Mouse (Mus musculus): ENCODE measurements around the gene Rhof. TPM values are rescaled to one million over a fixed set of nuclear protein-coding genes. Genes with fewer than 3 reads are reported as not detected.

Gene Rhof
- 10 to 100 TPM; 92.6 to 93.9 TPM for total RNA-seq (2023)

DNA sequence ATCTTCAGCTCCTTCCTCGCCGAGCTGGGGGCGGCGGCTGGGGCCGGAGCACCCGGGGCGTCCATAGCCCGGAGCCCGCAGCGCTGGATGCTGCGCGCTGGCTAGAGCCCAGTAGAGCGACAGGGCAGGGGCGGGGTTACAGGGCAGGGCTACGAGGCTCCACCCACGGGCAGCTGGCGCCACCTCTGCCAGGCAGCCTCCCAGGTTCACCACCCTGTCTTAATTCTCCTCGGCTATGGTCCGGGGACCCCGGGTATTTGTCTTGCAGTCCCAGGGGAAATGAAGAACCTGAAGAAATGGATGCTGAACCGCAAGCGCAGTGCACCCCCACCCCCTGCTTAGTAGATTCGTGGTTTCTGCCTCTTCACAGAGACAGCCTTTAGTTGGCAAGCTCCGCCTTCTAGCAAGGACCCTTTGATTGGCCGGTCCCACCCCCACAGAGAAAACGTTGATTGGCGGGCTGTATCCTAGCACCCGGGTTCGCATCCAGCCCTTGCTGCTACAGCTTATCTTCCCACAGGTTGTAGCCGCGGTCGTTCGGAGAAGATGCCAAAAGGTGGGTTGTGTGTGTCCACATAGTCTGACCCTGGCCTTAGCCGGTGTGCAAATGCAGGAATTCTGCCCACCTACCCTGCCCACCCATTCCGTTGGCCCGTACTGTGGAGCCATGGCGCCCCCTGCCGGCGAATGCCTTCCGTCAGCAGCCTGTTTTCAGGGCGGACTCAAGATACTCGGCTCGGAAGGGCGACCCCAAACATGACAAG lies at the start of gene Rhof:
TSS of gene Rhof (minus strand) at position 385 of the 764 bp plus-strand sequence.

DNA sequence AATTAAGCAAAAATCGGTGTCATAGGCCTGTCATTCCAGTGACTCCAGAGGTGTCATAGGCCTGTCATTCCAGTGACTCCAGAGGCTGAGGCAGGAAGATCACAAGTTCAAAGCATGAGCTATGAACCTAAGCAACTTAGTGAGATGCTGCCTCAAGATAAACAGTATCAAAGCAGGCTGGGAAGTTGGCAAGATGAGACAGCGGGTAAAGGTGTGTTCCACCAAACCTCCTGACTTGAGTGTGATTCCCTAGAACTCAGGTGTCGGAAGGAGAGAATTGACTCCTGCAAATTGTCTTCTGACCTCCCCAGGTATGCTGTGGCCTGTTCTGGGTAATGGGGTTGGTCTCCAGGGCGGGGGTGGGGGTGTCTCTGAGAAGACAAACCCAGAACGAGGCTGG lies 36.8 kb upstream of the Rhof start, which contains the start of gene Psmd9:
TSS of gene Psmd9 (plus strand) at position 130 of the 400 bp plus-strand sequence.

DNA sequence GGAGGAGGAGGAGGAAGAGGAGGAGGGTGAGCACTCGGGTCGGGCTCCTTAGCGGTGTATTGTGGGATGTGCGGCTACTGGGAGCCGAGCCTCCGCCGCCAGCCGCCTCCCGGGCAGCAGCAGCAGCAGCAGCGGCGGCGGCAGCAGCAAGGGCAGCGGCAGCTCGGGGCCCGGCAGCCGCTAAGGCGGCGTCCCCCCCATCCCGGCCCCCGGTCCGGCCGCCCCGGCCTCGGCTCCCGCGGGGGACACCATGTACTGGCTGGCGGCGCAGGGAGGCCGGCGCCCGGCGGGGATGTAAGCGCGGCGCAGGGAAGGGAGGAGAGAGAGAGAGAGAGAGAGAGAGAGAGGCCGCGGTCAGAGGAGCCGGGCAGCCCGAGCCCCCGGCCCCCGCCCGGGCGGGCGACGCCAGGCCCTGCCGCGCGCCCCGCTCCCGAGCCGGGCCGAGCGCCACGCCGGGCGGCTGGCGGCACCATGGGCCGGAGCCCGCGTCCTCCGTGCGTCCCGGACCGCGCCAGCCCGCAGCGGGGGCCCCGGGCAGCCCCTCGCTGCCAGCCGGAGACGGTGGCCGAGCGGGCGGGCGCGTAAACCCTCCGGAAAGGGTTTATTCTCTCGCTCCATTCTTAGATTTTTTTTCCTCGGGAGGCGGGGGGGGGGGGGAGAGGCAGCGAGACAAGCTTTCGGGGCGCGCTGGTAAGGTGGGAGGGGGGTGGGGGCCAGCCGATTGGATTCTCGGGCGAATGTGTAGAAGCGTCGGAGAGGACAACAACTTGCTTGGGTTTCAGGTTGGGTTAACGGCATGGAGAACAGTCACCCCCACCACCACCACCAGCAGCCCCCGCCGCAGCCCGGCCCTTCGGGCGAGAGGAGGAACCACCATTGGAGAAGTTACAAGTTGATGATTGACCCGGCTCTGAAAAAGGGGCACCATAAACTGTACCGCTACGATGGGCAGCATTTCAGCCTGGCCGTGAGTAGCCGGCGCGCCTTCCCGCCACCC lies 10.0 kb upstream of the Rhof start, which contains the start of gene Setd1b:
TSS of gene Setd1b (plus strand) at position 33 of the 997 bp plus-strand sequence.

DNA sequence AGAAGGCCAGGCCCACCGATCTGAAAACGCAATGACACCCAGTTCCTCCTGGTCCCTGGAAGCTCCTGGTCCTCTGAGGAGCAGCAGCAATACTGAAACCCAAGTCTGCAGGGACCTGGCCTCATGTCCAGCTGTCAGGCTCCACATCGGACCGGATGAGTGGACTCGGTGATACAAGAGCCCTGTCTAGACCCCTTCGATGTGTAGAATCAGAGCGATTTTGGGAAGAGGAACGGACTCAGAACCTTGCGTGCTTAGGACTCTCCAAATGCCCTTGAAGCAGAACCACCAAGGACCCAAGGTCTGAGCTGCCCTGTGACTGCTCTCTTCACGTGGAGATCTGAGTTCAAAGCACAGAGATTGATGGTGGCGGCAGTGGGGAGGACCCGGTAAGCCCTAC lies 64.4 kb downstream of the Rhof start, which contains the start of gene Tmem120b:
TSS of gene Tmem120b (plus strand) at position 301 of the 400 bp plus-strand sequence.

Other genes starting within 250 kb of the Rhof start
- gene Kdm2b, start 142.9 kb downstream of the Rhof start, total RNA-seq (2023) = 10 to 100 TPM; 60.5 to 66.5 TPM
- gene Orai1, start 117.6 kb downstream of the Rhof start, total RNA-seq (2023) = 10 to 100 TPM; 73.3 to 78.4 TPM
- not detected for gene Morn3, start 85.7 kb downstream of the Rhof start, total RNA-seq (2023)
- gene Tmem120b, start 64.3 kb downstream of the Rhof start, total RNA-seq (2023) = 1 to 10 TPM; 7.0 to 7.8 TPM
- gene Setd1b, start 9.5 kb upstream of the Rhof start, total RNA-seq (2023) = 100 to 1,000 TPM; 101 to 106 TPM
- 10 to 100 TPM; 25.4 to 33.7 TPM for gene Psmd9, start 36.7 kb upstream of the Rhof start, total RNA-seq (2023)
- not detected for gene Hpd, start 50.0 kb upstream of the Rhof start, total RNA-seq (2023)
- 1 to 10 TPM; 1.9 to 2.0 TPM for gene Wdr66, start 119.4 kb upstream of the Rhof start, total RNA-seq (2023)
- gene Bcl7a, start 211.1 kb upstream of the Rhof start, total RNA-seq (2023) = 10 to 100 TPM; 18.1 to 18.4 TPM

Data from T-cell, adult 66 days (primary cell).